Mouse (Mus musculus) spleen, adult 2 months (tissue): ENCODE results near the gene Rnf223.

Experiments used
- CTCF ChIP-seq: fragments of 200-500 bp; IDR thresholded peaks from 2 replicates; pipeline ENCODE4 v1.5.1; 2011; ENCODE audit warnings: mild to moderate bottlenecking, inconsistent platforms; ENCODE audit not compliant: insufficient read depth, insufficient read length, insufficient replicate concordance; ENCODE audit errors: extremely low read depth
- POLR2A ChIP-seq: fragments of 200-500 bp; IDR thresholded peaks from 2 replicates; pipeline ENCODE4 v1.6.1; 2011; ENCODE audit warnings: low read depth, low read length, inconsistent platforms

DNA sequence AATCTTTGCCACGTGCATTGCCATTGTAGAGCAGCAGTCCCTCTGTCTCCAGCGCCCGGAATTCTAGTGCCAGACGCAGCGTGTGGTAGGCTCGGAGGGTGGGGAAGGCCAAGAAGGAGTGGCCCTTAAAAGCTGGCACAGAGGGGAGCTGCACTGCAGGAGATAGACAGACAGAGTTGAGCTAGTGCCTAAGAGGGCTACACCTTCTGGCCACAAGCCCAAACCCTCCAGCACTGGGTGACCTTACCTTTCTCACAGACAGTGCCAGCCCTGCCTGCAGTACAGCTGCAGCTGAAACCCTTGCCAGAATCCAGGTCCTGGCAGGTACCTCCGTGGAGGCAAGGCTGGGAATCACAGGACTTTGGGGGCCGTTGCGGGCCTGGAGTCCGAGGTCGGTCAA lies 41.5 kb downstream of the Rnf223 start:
- TF ChIP-seq CTCF (no peak), POLR2A (no peak)
